Mouse (Mus musculus): ENCODE data around the gene Adtrp.

Gene Adtrp

DNA sequence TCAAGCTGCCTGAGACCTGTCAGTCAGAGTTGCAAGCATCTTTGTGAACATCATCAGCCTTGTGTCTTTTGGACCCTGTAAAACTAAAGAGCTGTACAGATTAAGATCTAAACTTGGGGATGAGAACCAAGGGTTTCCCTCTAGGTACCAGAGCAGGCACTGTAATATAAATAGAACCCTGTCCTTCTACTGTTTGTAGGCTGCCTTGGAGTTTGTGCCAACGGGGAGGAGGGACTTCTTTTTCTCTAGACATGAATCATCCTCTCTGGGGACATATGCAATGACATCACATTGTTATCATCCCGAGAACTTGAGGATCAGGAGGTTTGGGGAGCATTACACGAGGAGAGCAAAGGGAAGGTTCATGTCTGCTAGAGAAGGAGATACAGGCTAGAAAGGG lies 24.4 kb downstream of the Adtrp start:
- H3K4me1 ChIP-seq (replicated peaks; ENCODE audit: low read depth, low read length) = peaks cover 6% of the 10 kb centered on the region
- peaks cover 4% of the 10 kb centered on the region; the same call in 1 of the 2 replicates for H3K27me3 ChIP-seq (ENCODE audit: insufficient read depth, low read length)
- TF ChIP-seq POU5F1 (IDR thresholded peaks at IDR 0.05; ENCODE audit: borderline replicate concordance, low read length) (no peak), NANOG (IDR thresholded peaks at IDR 0.05; ENCODE audit: borderline replicate concordance, low read length) (no peak), CTCF (conservative IDR thresholded peaks at IDR 0.05; ENCODE audit: low read length) (no peak)
- no peak overlapping the region for H3K4me3 ChIP-seq (replicated peaks; ENCODE audit: low read length)
- H3K9me3 ChIP-seq (ENCODE audit: low read length) = peaks cover 6% of the 10 kb centered on the region; the same call in 1 of the 2 replicates
- H3K36me3 ChIP-seq (ENCODE audit: insufficient read depth, low read length) = no peaks in the 10 kb centered on the region

- peaks cover 9% of the 10 kb centered on the region for H3K9me3 ChIP-seq (ENCODE audit: low read length)
- peaks cover 4% of the 10 kb centered on the region; the same call in 1 of the 2 replicates for H3K27me3 ChIP-seq (ENCODE audit: insufficient read depth, low read length)
- no peak overlapping the region for H3K4me3 ChIP-seq (replicated peaks; ENCODE audit: low read length)
- peaks cover 6% of the 10 kb centered on the region for H3K4me1 ChIP-seq (replicated peaks; ENCODE audit: low read depth, low read length)
- TF ChIP-seq POU5F1 (IDR thresholded peaks at IDR 0.05; ENCODE audit: borderline replicate concordance, low read length) = no peak
- no peaks in the 10 kb centered on the region for H3K36me3 ChIP-seq (ENCODE audit: insufficient read depth, low read length)
These were observed 24.9 kb downstream of the Adtrp start for GRCm38 (mm10) chr13:41822617-41823016.

- no peak for TF ChIP-seq POU5F1 (IDR thresholded peaks at IDR 0.05; ENCODE audit: borderline replicate concordance, low read length)
- no peak for TF ChIP-seq CTCF (conservative IDR thresholded peaks at IDR 0.05; ENCODE audit: low read length)
- no peak for TF ChIP-seq NANOG (IDR thresholded peaks at IDR 0.05; ENCODE audit: borderline replicate concordance, low read length)
- H3K27me3 ChIP-seq (ENCODE audit: insufficient read depth, low read length) = peaks cover 4% of the 10 kb centered on the region; the same call in 1 of the 2 replicates
- peaks cover 11% of the 10 kb centered on the region for H3K9me3 ChIP-seq (ENCODE audit: low read length)
- H3K4me3 ChIP-seq (replicated peaks; ENCODE audit: low read length) = no peak overlapping the region
- H3K4me1 ChIP-seq (replicated peaks; ENCODE audit: low read depth, low read length) = peaks cover 6% of the 10 kb centered on the region
- no peaks in the 10 kb centered on the region for H3K36me3 ChIP-seq (ENCODE audit: insufficient read depth, low read length)
These were observed 25.4 kb downstream of the Adtrp start for GRCm38 (mm10) chr13:41822091-41822490.

GRCm38 (mm10) chr13:41820947-41821346 lies 26.5 kb downstream of the Adtrp start:
- TF ChIP-seq POU5F1 (IDR thresholded peaks at IDR 0.05; ENCODE audit: borderline replicate concordance, low read length) (no peak), CTCF (conservative IDR thresholded peaks at IDR 0.05; ENCODE audit: low read length) (no peak), NANOG (IDR thresholded peaks at IDR 0.05; ENCODE audit: borderline replicate concordance, low read length) (no peak)
- Histone ChIP-seq H3K4me1 (replicated peaks; ENCODE audit: low read depth, low read length) (peaks cover 6% of the 10 kb centered on the region), H3K9me3 (ENCODE audit: low read length) (peaks cover 11% of the 10 kb centered on the region), H3K4me3 (replicated peaks; ENCODE audit: low read length) (no peak overlapping the region), H3K27me3 (ENCODE audit: insufficient read depth, low read length) (peaks cover 4% of the 10 kb centered on the region; the same call in 1 of the 2 replicates), H3K36me3 (ENCODE audit: insufficient read depth, low read length) (no peaks in the 10 kb centered on the region)

DNA sequence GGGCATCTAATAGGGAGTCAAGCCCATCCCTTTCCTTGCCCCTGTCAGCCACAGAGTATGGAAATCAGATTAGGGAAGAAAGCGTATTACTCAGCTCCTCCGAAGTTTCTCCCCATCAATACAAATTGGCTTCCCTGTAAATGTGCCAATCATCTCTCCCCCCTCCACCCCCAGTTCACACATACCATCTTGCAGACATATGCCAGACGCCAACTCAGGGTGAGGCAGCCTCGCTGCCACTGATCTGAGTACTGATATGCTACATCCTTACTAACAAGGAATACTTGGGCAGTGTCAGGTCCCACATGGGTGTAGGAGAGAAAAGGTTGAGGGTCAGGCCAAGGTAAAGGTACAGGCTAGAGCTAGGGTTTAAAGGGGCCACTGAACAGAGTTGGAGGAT lies 27.6 kb downstream of the Adtrp start:
- TF ChIP-seq CTCF (conservative IDR thresholded peaks at IDR 0.05; ENCODE audit: low read length) = no peak
- TF ChIP-seq POU5F1 (IDR thresholded peaks at IDR 0.05; ENCODE audit: borderline replicate concordance, low read length) = no peak
- no peak for TF ChIP-seq NANOG (IDR thresholded peaks at IDR 0.05; ENCODE audit: borderline replicate concordance, low read length)
- Histone ChIP-seq H3K36me3 (ENCODE audit: insufficient read depth, low read length) (no peaks in the 10 kb centered on the region), H3K4me3 (replicated peaks; ENCODE audit: low read length) (no peak overlapping the region), H3K4me1 (replicated peaks; ENCODE audit: low read depth, low read length) (no peaks in the 10 kb centered on the region), H3K9me3 (ENCODE audit: low read length) (peaks cover 11% of the 10 kb centered on the region), H3K27me3 (ENCODE audit: insufficient read depth, low read length) (peaks cover 4% of the 10 kb centered on the region; the same call in 1 of the 2 replicates)

DNA sequence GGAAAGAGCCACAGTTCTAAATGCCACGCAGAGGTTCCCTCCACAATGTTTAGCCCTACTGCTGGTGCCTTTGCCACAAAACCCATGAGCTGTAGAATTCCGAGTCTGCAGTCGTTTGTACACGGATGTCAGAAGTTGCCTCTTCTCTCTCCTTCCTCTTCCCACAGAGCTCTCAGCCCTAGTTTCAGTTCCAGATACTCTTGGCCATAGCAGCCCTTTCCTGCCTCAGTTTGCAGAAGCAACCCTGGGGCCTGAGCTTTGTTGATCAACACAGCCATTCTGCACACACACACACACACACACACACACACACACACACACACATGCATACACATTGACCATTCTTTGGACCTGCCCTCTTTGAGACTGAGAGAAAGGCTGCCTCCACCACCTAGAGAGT lies 28.0 kb downstream of the Adtrp start:
- no peak overlapping the region for H3K4me3 ChIP-seq (replicated peaks; ENCODE audit: low read length)
- H3K27me3 ChIP-seq (ENCODE audit: insufficient read depth, low read length) = peaks cover 4% of the 10 kb centered on the region; the same call in 1 of the 2 replicates
- no peaks in the 10 kb centered on the region for H3K4me1 ChIP-seq (replicated peaks; ENCODE audit: low read depth, low read length)
- H3K36me3 ChIP-seq (ENCODE audit: insufficient read depth, low read length) = no peaks in the 10 kb centered on the region
- peaks cover 11% of the 10 kb centered on the region for H3K9me3 ChIP-seq (ENCODE audit: low read length)
- no peak for TF ChIP-seq CTCF (conservative IDR thresholded peaks at IDR 0.05; ENCODE audit: low read length)
- TF ChIP-seq NANOG (IDR thresholded peaks at IDR 0.05; ENCODE audit: borderline replicate concordance, low read length) = no peak
- TF ChIP-seq POU5F1 (IDR thresholded peaks at IDR 0.05; ENCODE audit: borderline replicate concordance, low read length) = no peak

DNA sequence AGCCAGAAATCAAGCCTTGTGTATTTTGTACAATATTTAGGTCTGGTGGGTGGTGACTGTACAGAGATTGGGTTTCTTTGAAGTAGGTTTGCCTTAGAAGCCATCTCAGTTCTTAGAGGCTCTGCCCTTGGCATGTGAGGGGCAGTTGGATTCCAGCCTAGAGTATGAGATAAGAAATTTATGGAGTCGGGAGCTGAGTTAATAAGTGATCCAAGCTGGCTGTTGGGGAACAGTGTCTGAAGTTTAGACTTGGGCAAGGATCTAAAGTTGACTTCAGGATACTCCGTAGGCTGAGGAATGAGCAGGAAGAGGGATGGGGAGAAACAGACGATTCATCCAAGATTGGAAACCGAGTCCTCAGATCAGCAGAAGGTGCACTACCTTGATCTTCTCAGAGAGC lies 29.9 kb downstream of the Adtrp start:
- H3K4me3 ChIP-seq (replicated peaks; ENCODE audit: low read length) = no peak overlapping the region
- H3K27me3 ChIP-seq (ENCODE audit: insufficient read depth, low read length) = no peaks in the 10 kb centered on the region
- H3K9me3 ChIP-seq (ENCODE audit: low read length) = peaks cover 11% of the 10 kb centered on the region
- H3K36me3 ChIP-seq (ENCODE audit: insufficient read depth, low read length) = no peaks in the 10 kb centered on the region
- no peaks in the 10 kb centered on the region for H3K4me1 ChIP-seq (replicated peaks; ENCODE audit: low read depth, low read length)
- TF ChIP-seq CTCF (conservative IDR thresholded peaks at IDR 0.05; ENCODE audit: low read length) (no peak), NANOG (IDR thresholded peaks at IDR 0.05; ENCODE audit: borderline replicate concordance, low read length) (no peak), POU5F1 (IDR thresholded peaks at IDR 0.05; ENCODE audit: borderline replicate concordance, low read length) (no peak)

DNA sequence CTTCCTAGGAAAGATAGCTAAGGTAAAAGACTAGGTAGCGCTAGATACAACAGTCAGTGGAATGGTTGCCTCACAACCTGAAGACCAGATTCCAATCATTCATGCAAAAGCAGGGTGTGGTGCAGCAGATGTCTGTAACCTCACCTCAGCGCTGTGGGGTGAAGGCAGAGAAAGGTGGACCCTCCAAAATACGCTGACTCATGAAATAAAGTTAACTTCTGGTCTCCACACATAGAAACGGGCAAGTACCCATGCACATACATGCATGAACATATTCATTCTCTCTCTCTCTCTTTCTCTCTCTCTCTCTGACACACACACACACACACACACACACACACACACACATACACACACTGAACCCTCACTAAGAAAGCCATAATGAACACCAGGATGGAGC lies 30.8 kb downstream of the Adtrp start:
- Histone ChIP-seq H3K4me1 (replicated peaks; ENCODE audit: low read depth, low read length) (no peaks in the 10 kb centered on the region), H3K9me3 (ENCODE audit: low read length) (peaks cover 11% of the 10 kb centered on the region), H3K4me3 (replicated peaks; ENCODE audit: low read length) (no peak overlapping the region), H3K27me3 (ENCODE audit: insufficient read depth, low read length) (no peaks in the 10 kb centered on the region), H3K36me3 (ENCODE audit: insufficient read depth, low read length) (no peaks in the 10 kb centered on the region)
- TF ChIP-seq POU5F1 (IDR thresholded peaks at IDR 0.05; ENCODE audit: borderline replicate concordance, low read length) (no peak), CTCF (conservative IDR thresholded peaks at IDR 0.05; ENCODE audit: low read length) (no peak), NANOG (IDR thresholded peaks at IDR 0.05; ENCODE audit: borderline replicate concordance, low read length) (no peak)

GRCm38 (mm10) chr13:41810776-41811175 lies 36.7 kb downstream of the Adtrp start:
- no peaks in the 10 kb centered on the region for H3K9me3 ChIP-seq (ENCODE audit: low read length)
- no peaks in the 10 kb centered on the region for H3K36me3 ChIP-seq (ENCODE audit: insufficient read depth, low read length)
- H3K4me1 ChIP-seq (replicated peaks; ENCODE audit: low read depth, low read length) = peaks cover 16% of the 10 kb centered on the region
- TF ChIP-seq CTCF (conservative IDR thresholded peaks at IDR 0.05; ENCODE audit: low read length) = no peak
- no peak for TF ChIP-seq NANOG (IDR thresholded peaks at IDR 0.05; ENCODE audit: borderline replicate concordance, low read length)
- no peak for TF ChIP-seq POU5F1 (IDR thresholded peaks at IDR 0.05; ENCODE audit: borderline replicate concordance, low read length)
- no peak overlapping the region for H3K4me3 ChIP-seq (replicated peaks; ENCODE audit: low read length)
- no peaks in the 10 kb centered on the region for H3K27me3 ChIP-seq (ENCODE audit: insufficient read depth, low read length)

Measured in E14TG2a.4 (cell line).